Mouse (Mus musculus): ENCODE results near the gene Fryl. TPM values are rescaled to one million over a fixed set of nuclear protein-coding genes. Genes with fewer than 3 reads are reported as not detected.
A peak's percentile ranks its signal among the peaks of the same experiment; 100 is the strongest.

Fryl gene
- polyA plus RNA-seq, 2 experiments: 26.1 to 26.7 TPM

GRCm38 (mm10) chr5:73293458-73293827, 37.0 kb upstream of the Fryl start:
- H3K27me3 ChIP-seq (ENCODE audit: control insufficient read depth, insufficient read depth, low read length): no peaks in the 10 kb centered on the region
- TF ChIP-seq POLR2A (IDR thresholded peaks at IDR 0.05; ENCODE audit: borderline replicate concordance, extremely low read depth, insufficient read depth, insufficient read length): no peak
- DNase-seq (ENCODE audit: low spot score) (no peak), ATAC-seq (ENCODE audit: low FRiP score, low read depth) (no peak)
- no peak overlapping the region for H3K27ac ChIP-seq (replicated peaks; ENCODE audit: low read depth, low read length)
- H3K4me3 ChIP-seq (replicated peaks; ENCODE audit: low read length): peak overlapping the region; percentile 88
- H3K4me2 ChIP-seq (replicated peaks; ENCODE audit: low read depth, low read length, severe bottlenecking): peak overlapping the region; percentile 69
- H3K4me1 ChIP-seq (ENCODE audit: control insufficient read depth, insufficient read depth, low read length): peaks cover 7% of the 10 kb centered on the region
- peaks cover 22% of the 10 kb centered on the region for H3K36me3 ChIP-seq (ENCODE audit: control insufficient read depth, insufficient read depth, low read length)
- WGBS: 9% methylated on average over 8 of the region's 8 CpGs
- H3K9ac ChIP-seq (ENCODE audit: low read depth, low read length, severe bottlenecking): peak overlapping the region; percentile 93
- no peaks in the 10 kb centered on the region for H3K9me3 ChIP-seq (ENCODE audit: control insufficient read depth, low read length)

DNA sequence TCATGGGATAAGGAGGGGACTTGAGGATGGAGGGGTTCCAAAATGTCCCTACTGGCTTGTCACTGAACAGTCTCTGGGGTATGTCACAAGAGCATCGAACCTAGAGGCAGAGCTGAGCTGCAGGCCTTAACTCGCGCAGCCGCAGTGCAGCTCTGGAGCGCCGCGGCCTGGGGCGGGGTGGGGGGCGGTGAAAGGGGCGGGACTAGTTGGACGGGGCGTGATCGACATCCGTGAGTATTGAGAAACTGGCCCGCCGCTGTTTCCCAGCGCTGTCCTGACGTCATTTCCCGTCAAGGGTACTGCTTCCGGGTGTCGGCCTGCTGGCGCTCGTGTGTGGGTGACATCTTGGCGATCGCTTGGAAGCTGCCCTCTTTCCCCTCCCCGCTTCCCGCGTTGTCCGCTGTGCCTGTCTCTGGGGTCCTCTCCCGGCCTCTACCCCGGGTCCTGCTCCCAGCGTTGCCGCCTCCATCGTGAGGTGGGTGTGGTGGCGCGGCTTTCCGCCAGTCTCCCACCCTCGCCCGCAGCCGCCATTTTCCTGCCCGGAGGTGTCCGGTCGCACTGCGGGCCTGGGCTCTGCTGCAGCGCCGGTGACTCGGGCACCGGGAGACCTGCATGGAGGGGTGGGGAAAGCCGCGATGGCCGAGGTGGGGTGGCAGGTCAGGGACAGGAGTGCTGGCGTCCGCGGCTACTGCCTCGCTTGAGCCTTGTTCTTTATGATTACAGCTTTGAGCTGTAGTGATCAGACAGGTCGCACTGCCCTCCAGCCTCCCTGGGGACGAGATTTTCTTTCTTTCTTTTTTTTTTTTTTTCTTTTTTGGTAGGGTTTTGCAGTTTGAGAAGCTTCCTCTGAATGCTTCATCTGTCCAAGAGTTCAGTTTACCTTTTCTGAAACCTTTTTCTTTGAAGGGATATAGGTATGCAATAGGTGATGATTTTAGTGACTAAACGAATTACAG, 36.4 kb upstream of the Fryl start, which contains the start of gene Ociad1:
Ociad1 (plus strand) TSS at position 283 of the 956 bp plus-strand sequence.
- Histone ChIP-seq H3K9me3 (ENCODE audit: control insufficient read depth, low read length) (no peaks in the 10 kb centered on the region), H3K36me3 (ENCODE audit: control insufficient read depth, insufficient read depth, low read length) (peaks cover 18% of the 10 kb centered on the region), H3K4me1 (ENCODE audit: control insufficient read depth, insufficient read depth, low read length) (peaks cover 7% of the 10 kb centered on the region), H3K27ac (replicated peaks; ENCODE audit: low read depth, low read length) (peak within 1 kb of the TSS; percentile 87), H3K4me3 (replicated peaks; ENCODE audit: low read length) (peak within 1 kb of the TSS; percentile 88), H3K4me2 (replicated peaks; ENCODE audit: low read depth, low read length, severe bottlenecking) (peak within 1 kb of the TSS; percentile 69), H3K27me3 (ENCODE audit: control insufficient read depth, insufficient read depth, low read length) (no peaks in the 10 kb centered on the region), H3K9ac (ENCODE audit: low read depth, low read length, severe bottlenecking) (peak within 1 kb of the TSS; percentile 93)
- WGBS: 2% methylated on average over 44 of the region's 58 CpGs
- TF ChIP-seq POLR2A (IDR thresholded peaks at IDR 0.05; ENCODE audit: borderline replicate concordance, extremely low read depth, insufficient read depth, insufficient read length): peak; percentile 82; the same call in 1 of the 2 replicates
- ATAC-seq (ENCODE audit: low FRiP score, low read depth) (peak; percentile 100), DNase-seq (ENCODE audit: low spot score) (peak; percentile 99)

DNA sequence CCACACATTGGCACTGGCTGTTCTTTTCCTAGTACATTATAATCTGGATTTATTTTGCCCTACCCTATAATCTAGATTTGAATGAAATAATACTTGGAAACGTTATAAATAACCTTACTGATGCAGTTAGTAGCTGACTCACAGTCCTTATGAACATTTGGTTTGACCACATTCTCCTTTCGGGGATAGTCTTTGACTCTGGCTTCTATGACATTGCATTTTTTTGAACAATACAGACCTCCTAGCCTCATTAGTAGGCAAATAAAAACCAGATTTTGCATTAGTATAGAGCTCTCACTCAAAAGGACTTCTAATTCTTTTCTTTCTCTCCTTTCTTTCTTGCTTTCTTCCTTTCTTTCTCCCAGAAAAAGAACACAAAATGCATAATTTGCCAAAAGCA, 33.5 kb upstream of the Fryl start:
- Histone ChIP-seq H3K4me3 (replicated peaks; ENCODE audit: low read length) (no peak overlapping the region), H3K9me3 (ENCODE audit: control insufficient read depth, low read length) (no peaks in the 10 kb centered on the region), H3K9ac (ENCODE audit: low read depth, low read length, severe bottlenecking) (no peak overlapping the region), H3K36me3 (ENCODE audit: control insufficient read depth, insufficient read depth, low read length) (peaks cover 3% of the 10 kb centered on the region), H3K27me3 (ENCODE audit: control insufficient read depth, insufficient read depth, low read length) (no peaks in the 10 kb centered on the region), H3K4me1 (ENCODE audit: control insufficient read depth, insufficient read depth, low read length) (peaks cover 7% of the 10 kb centered on the region), H3K27ac (replicated peaks; ENCODE audit: low read depth, low read length) (no peak overlapping the region), H3K4me2 (replicated peaks; ENCODE audit: low read depth, low read length, severe bottlenecking) (no peak overlapping the region)
- TF ChIP-seq POLR2A (IDR thresholded peaks at IDR 0.05; ENCODE audit: borderline replicate concordance, extremely low read depth, insufficient read depth, insufficient read length): no peak
- DNase-seq (ENCODE audit: low spot score): no peak
- 53% methylated on average over 2 of the region's 2 CpGs for WGBS
- no peak for ATAC-seq (ENCODE audit: low FRiP score, low read depth)

GRCm38 (mm10) chr5:73286603-73287002, 30.2 kb upstream of the Fryl start:
- Histone ChIP-seq H3K4me2 (replicated peaks; ENCODE audit: low read depth, low read length, severe bottlenecking) (no peak overlapping the region), H3K36me3 (ENCODE audit: control insufficient read depth, insufficient read depth, low read length) (no peaks in the 10 kb centered on the region), H3K4me3 (replicated peaks; ENCODE audit: low read length) (no peak overlapping the region), H3K27me3 (ENCODE audit: control insufficient read depth, insufficient read depth, low read length) (no peaks in the 10 kb centered on the region), H3K27ac (replicated peaks; ENCODE audit: low read depth, low read length) (no peak overlapping the region), H3K9ac (ENCODE audit: low read depth, low read length, severe bottlenecking) (no peak overlapping the region), H3K9me3 (ENCODE audit: control insufficient read depth, low read length) (no peaks in the 10 kb centered on the region), H3K4me1 (ENCODE audit: control insufficient read depth, insufficient read depth, low read length) (no peaks in the 10 kb centered on the region)
- WGBS: 85% methylated on average over 5 of the region's 5 CpGs
- DNase-seq (ENCODE audit: low spot score): no peak
- ATAC-seq (ENCODE audit: low FRiP score, low read depth): no peak
- TF ChIP-seq POLR2A (IDR thresholded peaks at IDR 0.05; ENCODE audit: borderline replicate concordance, extremely low read depth, insufficient read depth, insufficient read length): no peak

DNA sequence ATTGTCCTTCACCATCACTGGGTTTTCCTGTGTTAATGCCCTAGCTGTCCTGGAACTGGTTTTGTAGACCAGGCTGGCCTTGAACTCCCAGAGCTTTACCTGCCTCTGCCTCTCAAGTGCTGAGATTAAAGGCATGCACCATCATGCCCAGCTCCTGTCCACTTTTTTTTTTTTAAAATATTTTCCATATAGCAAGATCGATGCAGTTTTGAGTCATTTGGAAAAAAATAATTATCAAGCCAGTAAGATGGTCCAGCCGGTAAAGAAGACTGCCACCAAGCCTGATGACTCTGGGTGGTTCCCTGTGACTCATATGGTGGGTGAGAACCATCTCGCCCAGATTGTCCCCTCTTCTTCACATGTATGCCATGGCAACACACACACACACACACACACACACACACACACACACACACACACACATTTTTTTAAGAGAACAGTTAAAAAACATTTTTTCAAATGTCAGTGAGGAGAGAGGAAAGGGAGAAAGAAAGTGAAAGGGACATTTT, 29.1 kb upstream of the Fryl start:
- Histone ChIP-seq H3K4me2 (replicated peaks; ENCODE audit: low read depth, low read length, severe bottlenecking) (no peak overlapping the region), H3K4me1 (ENCODE audit: control insufficient read depth, insufficient read depth, low read length) (no peaks in the 10 kb centered on the region), H3K9ac (ENCODE audit: low read depth, low read length, severe bottlenecking) (no peak overlapping the region), H3K4me3 (replicated peaks; ENCODE audit: low read length) (no peak overlapping the region), H3K9me3 (ENCODE audit: control insufficient read depth, low read length) (no peaks in the 10 kb centered on the region), H3K27ac (replicated peaks; ENCODE audit: low read depth, low read length) (no peak overlapping the region), H3K36me3 (ENCODE audit: control insufficient read depth, insufficient read depth, low read length) (no peaks in the 10 kb centered on the region), H3K27me3 (ENCODE audit: control insufficient read depth, insufficient read depth, low read length) (no peaks in the 10 kb centered on the region)
- 84% methylated on average over 3 of the region's 3 CpGs for WGBS
- TF ChIP-seq POLR2A (IDR thresholded peaks at IDR 0.05; ENCODE audit: borderline replicate concordance, extremely low read depth, insufficient read depth, insufficient read length): no peak
- DNase-seq (ENCODE audit: low spot score) (no peak), ATAC-seq (ENCODE audit: low FRiP score, low read depth) (no peak)

Measured in limb, embryonic 14.5 days (tissue).